Mouse (Mus musculus): ENCODE results near the gene Asic2. TPM values are rescaled to one million over a fixed set of nuclear protein-coding genes. Genes with fewer than 3 reads are reported as not detected.

Asic2 gene
- polyA plus RNA-seq, 1 experiment from 2014 or later: 8.7 TPM

DNA sequence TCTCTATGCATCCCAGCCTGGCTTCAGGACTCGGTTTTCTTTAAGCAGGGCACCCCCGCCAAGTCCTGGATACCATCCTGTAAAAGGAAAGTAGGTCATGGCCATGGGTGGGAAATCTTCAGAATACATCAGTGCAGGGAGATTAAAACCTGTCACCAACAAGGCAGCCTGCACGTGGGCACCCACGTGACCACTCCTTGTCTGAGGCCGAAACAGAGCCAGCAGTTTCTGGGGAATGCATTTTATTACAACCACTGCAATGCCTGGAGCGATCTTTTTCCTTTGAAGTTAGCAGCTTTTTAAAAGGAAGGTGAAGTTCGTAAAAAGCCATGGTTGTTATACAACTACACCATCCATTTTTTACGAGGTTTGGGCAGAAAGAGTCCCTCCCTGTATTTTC lies 873.7 kb downstream of the Asic2 start:
- H3K27me3 ChIP-seq (replicated peaks; ENCODE audit: control insufficient read depth, insufficient read depth, low read length): no peaks in the 10 kb centered on the region
- no peak overlapping the region for H3K9ac ChIP-seq (replicated peaks; ENCODE audit: low read depth, low read length)
- no peak overlapping the region for H3K27ac ChIP-seq (ENCODE audit: low read length)
- no peak for ATAC-seq
- H3K36me3 ChIP-seq (ENCODE audit: control insufficient read depth, insufficient read depth): no peaks in the 10 kb centered on the region
- H3K9me3 ChIP-seq (ENCODE audit: control insufficient read depth, low read length): no peaks in the 10 kb centered on the region
- no peak overlapping the region for H3K4me3 ChIP-seq (replicated peaks; ENCODE audit: low read length)
- H3K4me1 ChIP-seq (replicated peaks; ENCODE audit: control insufficient read depth, insufficient read depth, low read length): no peaks in the 10 kb centered on the region
- 84% methylated on average over 8 of the region's 8 CpGs for WGBS
- no peak overlapping the region for H3K4me2 ChIP-seq (ENCODE audit: low read length)

DNA sequence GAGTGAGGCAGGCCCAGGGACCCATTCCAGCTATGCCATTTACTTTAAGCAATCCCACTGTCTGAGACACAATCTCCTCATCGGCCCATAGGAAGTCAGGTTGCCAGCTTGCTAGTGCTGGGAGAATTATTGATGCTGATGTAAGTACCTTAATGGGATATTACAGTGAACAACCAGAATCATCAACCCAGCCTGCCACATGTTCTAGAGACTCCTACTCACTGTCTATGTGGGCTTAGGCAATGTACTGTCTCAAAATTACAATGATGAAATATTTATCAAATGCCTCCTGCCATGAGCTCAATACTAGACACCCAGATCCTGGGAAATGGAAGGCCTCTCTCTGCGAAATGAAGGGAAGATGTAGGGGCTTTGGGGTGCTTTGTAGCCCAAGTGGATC lies 876.1 kb downstream of the Asic2 start:
- ATAC-seq: no peak
- Histone ChIP-seq H3K36me3 (ENCODE audit: control insufficient read depth, insufficient read depth) (no peaks in the 10 kb centered on the region), H3K27me3 (replicated peaks; ENCODE audit: control insufficient read depth, insufficient read depth, low read length) (no peaks in the 10 kb centered on the region), H3K9me3 (ENCODE audit: control insufficient read depth, low read length) (no peaks in the 10 kb centered on the region), H3K4me1 (replicated peaks; ENCODE audit: control insufficient read depth, insufficient read depth, low read length) (no peaks in the 10 kb centered on the region), H3K9ac (replicated peaks; ENCODE audit: low read depth, low read length) (no peak overlapping the region), H3K27ac (ENCODE audit: low read length) (no peak overlapping the region), H3K4me3 (replicated peaks; ENCODE audit: low read length) (no peak overlapping the region), H3K4me2 (ENCODE audit: low read length) (no peak overlapping the region)
- WGBS: 79% methylated on average over 2 of the region's 2 CpGs

DNA sequence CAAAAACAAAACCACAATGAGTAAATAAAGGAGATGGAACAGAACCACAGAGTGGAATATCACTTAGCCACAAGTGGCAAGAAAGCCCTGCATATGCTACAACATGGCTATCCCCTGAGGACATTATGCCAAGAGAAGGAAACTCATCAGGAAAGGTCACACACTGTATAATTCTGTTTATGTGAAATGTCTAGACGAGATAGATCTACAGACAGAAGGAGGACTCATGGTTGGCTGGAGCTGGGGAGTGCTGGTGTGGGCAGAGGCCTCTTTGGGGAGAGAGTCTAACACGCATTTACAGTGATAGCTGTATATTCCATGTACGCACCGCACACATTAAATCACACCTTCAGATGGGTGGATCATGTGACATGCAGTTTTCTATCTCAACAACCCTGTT lies 884.4 kb downstream of the Asic2 start:
- Histone ChIP-seq H3K27me3 (replicated peaks; ENCODE audit: control insufficient read depth, insufficient read depth, low read length) (no peaks in the 10 kb centered on the region), H3K4me1 (replicated peaks; ENCODE audit: control insufficient read depth, insufficient read depth, low read length) (no peaks in the 10 kb centered on the region), H3K27ac (ENCODE audit: low read length) (no peak overlapping the region), H3K9me3 (ENCODE audit: control insufficient read depth, low read length) (no peaks in the 10 kb centered on the region), H3K36me3 (ENCODE audit: control insufficient read depth, insufficient read depth) (no peaks in the 10 kb centered on the region), H3K4me2 (ENCODE audit: low read length) (no peak overlapping the region), H3K9ac (replicated peaks; ENCODE audit: low read depth, low read length) (no peak overlapping the region), H3K4me3 (replicated peaks; ENCODE audit: low read length) (no peak overlapping the region)
- WGBS: 85% methylated on average over 4 of the region's 4 CpGs
- no peak for ATAC-seq

DNA sequence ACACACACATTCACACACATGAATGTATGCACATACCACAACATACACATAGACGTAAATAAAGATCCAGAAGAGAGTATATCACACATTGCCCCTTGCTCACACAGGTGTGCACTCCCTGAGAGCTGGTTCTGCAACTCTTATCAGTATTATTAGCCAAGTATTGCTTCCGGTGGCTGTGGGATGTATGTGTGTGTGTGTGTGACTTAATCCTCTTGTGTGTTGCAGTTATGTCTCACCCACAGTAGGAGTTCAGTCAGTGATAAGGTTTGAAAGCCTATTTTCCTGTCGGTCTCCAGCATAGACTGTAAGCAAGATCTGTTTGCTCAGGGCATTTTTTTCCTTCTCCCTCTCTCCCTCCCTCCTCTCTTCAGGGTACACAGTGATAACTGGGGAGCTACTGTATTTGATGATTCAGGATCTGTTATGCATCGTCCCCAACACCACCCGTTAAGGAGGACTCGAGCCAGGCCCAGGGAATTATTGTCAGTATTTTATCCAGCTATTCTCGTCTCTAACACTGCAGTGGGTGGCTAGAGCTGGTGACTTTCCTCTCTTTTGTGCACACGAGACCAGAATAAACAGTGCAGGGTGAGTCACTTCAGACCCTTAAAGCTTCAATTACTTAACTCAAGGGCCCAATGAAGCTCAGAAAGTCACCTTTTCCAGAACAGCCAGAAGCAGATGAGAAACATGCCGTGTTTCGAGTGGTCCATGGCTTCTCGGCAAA lies 888.0 kb downstream of the Asic2 start:
- Histone ChIP-seq H3K4me1 (replicated peaks; ENCODE audit: control insufficient read depth, insufficient read depth, low read length) (no peaks in the 10 kb centered on the region), H3K4me2 (ENCODE audit: low read length) (no peak overlapping the region), H3K36me3 (ENCODE audit: control insufficient read depth, insufficient read depth) (no peaks in the 10 kb centered on the region), H3K4me3 (replicated peaks; ENCODE audit: low read length) (no peak overlapping the region), H3K27me3 (replicated peaks; ENCODE audit: control insufficient read depth, insufficient read depth, low read length) (no peaks in the 10 kb centered on the region), H3K9me3 (ENCODE audit: control insufficient read depth, low read length) (no peaks in the 10 kb centered on the region), H3K9ac (replicated peaks; ENCODE audit: low read depth, low read length) (no peak overlapping the region), H3K27ac (ENCODE audit: low read length) (no peak overlapping the region)
- 68% methylated on average over 11 of the region's 11 CpGs for WGBS
- ATAC-seq: no peak

DNA sequence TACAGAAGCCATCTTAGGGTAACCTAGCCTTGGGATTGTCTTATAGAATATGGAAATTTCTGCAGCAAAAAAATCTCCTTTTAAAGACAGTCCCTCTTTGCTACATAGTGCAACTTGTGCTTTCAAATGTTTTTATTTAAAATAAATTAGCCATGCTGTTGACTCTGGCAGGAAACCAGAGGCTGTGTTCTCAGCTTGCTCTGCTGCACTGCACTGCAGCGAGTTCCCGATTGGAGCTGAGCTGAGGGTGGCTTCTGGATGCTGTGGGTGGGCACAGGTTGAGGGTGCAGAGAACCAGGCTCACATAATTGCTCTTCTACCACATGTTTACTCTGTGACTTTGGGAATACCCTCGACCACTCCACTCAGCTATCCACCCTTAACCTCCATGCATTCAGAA lies 889.0 kb downstream of the Asic2 start:
- no peak overlapping the region for H3K9ac ChIP-seq (replicated peaks; ENCODE audit: low read depth, low read length)
- H3K9me3 ChIP-seq (ENCODE audit: control insufficient read depth, low read length): no peaks in the 10 kb centered on the region
- no peaks in the 10 kb centered on the region for H3K36me3 ChIP-seq (ENCODE audit: control insufficient read depth, insufficient read depth)
- no peak overlapping the region for H3K4me2 ChIP-seq (ENCODE audit: low read length)
- 50% methylated on average over 3 of the region's 3 CpGs for WGBS
- ATAC-seq: no peak
- H3K4me1 ChIP-seq (replicated peaks; ENCODE audit: control insufficient read depth, insufficient read depth, low read length): no peaks in the 10 kb centered on the region
- H3K4me3 ChIP-seq (replicated peaks; ENCODE audit: low read length): no peak overlapping the region
- H3K27me3 ChIP-seq (replicated peaks; ENCODE audit: control insufficient read depth, insufficient read depth, low read length): no peaks in the 10 kb centered on the region
- no peak overlapping the region for H3K27ac ChIP-seq (ENCODE audit: low read length)

DNA sequence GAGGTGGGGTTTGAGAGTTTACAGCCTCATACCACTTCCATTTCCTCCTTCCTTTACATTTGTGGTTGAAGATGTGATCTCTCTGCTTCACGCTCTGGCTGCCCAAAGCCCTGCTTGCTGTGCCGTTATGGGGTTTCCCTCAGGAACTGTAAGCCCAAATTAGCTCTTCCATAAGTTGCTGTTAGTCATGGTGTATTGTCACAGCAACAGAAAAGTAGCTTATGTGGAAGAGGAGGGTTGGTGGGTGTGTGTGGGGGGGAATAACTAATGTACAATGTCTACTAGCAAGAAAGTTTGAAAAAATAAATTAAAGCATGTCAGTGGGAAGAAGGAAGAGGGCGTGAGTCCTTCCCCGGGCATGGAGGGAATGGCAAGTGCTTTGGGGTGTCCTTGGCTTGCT lies 896.4 kb downstream of the Asic2 start:
- H3K27me3 ChIP-seq (replicated peaks; ENCODE audit: control insufficient read depth, insufficient read depth, low read length): no peaks in the 10 kb centered on the region
- 88% methylated on average over 4 of the region's 4 CpGs for WGBS
- no peaks in the 10 kb centered on the region for H3K36me3 ChIP-seq (ENCODE audit: control insufficient read depth, insufficient read depth)
- H3K9me3 ChIP-seq (ENCODE audit: control insufficient read depth, low read length): no peaks in the 10 kb centered on the region
- H3K9ac ChIP-seq (replicated peaks; ENCODE audit: low read depth, low read length): no peak overlapping the region
- H3K4me2 ChIP-seq (ENCODE audit: low read length): no peak overlapping the region
- no peaks in the 10 kb centered on the region for H3K4me1 ChIP-seq (replicated peaks; ENCODE audit: control insufficient read depth, insufficient read depth, low read length)
- no peak overlapping the region for H3K4me3 ChIP-seq (replicated peaks; ENCODE audit: low read length)
- no peak for ATAC-seq
- no peak overlapping the region for H3K27ac ChIP-seq (ENCODE audit: low read length)

DNA sequence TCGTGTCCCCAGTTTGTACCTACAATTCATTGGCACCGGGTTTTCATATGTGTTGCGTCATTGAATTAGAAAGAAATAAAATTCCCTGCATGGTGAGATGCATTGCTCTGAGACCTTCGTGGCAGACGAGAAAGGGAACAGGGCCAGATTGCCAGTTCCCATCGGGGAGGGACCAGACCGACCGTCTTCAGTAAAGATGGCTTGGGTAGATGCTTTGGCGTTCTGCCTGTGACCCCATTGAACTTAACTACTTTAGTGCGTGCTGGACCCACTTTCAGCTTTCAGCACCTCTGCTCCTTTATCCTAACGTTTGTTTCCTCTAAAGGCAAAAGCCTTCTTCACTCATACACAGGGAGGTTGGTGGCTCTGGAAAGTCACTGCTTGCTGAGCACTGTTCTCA lies 902.9 kb downstream of the Asic2 start:
- no peak overlapping the region for H3K27ac ChIP-seq (ENCODE audit: low read length)
- H3K9ac ChIP-seq (replicated peaks; ENCODE audit: low read depth, low read length): no peak overlapping the region
- H3K27me3 ChIP-seq (replicated peaks; ENCODE audit: control insufficient read depth, insufficient read depth, low read length): no peaks in the 10 kb centered on the region
- WGBS: 89% methylated on average over 11 of the region's 11 CpGs
- no peak overlapping the region for H3K4me2 ChIP-seq (ENCODE audit: low read length)
- H3K4me3 ChIP-seq (replicated peaks; ENCODE audit: low read length): no peak overlapping the region
- H3K4me1 ChIP-seq (replicated peaks; ENCODE audit: control insufficient read depth, insufficient read depth, low read length): no peaks in the 10 kb centered on the region
- ATAC-seq: no peak
- H3K36me3 ChIP-seq (ENCODE audit: control insufficient read depth, insufficient read depth): no peaks in the 10 kb centered on the region
- H3K9me3 ChIP-seq (ENCODE audit: control insufficient read depth, low read length): no peaks in the 10 kb centered on the region

DNA sequence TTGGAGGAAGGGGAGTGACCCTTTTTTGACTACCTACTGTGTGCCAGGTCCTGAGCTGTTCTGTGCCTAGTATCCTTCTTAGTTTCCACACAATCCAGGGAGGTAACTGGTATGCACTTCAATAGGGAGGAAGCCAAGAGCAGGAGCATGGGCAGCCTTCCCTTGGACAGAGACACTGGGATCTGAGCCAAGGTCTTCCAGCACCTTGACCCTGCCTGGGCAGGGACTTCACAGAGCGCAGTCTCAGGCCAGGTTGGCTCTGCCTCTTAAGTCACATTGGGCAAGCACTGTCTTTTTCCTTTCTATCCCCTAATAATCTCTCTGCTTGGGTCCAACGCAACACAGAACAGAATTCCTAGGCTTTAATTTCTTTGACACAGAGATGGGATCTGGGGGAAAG lies 904.3 kb downstream of the Asic2 start:
- Histone ChIP-seq H3K27ac (ENCODE audit: low read length) (no peak overlapping the region), H3K36me3 (ENCODE audit: control insufficient read depth, insufficient read depth) (no peaks in the 10 kb centered on the region), H3K9me3 (ENCODE audit: control insufficient read depth, low read length) (no peaks in the 10 kb centered on the region), H3K4me1 (replicated peaks; ENCODE audit: control insufficient read depth, insufficient read depth, low read length) (no peaks in the 10 kb centered on the region), H3K9ac (replicated peaks; ENCODE audit: low read depth, low read length) (no peak overlapping the region), H3K4me3 (replicated peaks; ENCODE audit: low read length) (no peak overlapping the region), H3K27me3 (replicated peaks; ENCODE audit: control insufficient read depth, insufficient read depth, low read length) (no peaks in the 10 kb centered on the region), H3K4me2 (ENCODE audit: low read length) (no peak overlapping the region)
- ATAC-seq: no peak
- 87% methylated on average over 2 of the region's 2 CpGs for WGBS

DNA sequence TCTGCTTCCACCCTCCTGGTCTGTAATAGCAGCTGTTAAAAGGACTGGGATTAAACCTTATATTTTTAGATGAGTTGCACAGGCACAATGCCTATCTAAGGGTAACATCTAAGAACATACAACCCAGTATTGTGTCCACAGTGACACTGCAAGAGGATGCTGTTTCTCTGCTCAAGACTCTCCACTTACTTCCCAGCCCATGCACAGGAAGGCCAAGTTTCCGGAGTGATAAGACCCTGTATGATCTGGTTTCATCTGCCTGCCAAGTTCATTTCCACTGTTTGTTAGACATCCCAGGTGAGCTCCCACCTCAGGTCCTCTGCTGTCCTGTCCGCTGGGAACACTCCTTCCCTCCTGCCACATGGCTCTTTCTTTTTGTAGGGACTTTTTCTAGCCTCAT lies 908.2 kb downstream of the Asic2 start:
- Histone ChIP-seq H3K9ac (replicated peaks; ENCODE audit: low read depth, low read length) (no peak overlapping the region), H3K27ac (ENCODE audit: low read length) (no peak overlapping the region), H3K4me3 (replicated peaks; ENCODE audit: low read length) (no peak overlapping the region), H3K27me3 (replicated peaks; ENCODE audit: control insufficient read depth, insufficient read depth, low read length) (no peaks in the 10 kb centered on the region), H3K9me3 (ENCODE audit: control insufficient read depth, low read length) (no peaks in the 10 kb centered on the region), H3K4me1 (replicated peaks; ENCODE audit: control insufficient read depth, insufficient read depth, low read length) (no peaks in the 10 kb centered on the region), H3K4me2 (ENCODE audit: low read length) (no peak overlapping the region), H3K36me3 (ENCODE audit: control insufficient read depth, insufficient read depth) (no peaks in the 10 kb centered on the region)
- WGBS: 100% methylated on average over 2 of the region's 2 CpGs
- no peak for ATAC-seq

DNA sequence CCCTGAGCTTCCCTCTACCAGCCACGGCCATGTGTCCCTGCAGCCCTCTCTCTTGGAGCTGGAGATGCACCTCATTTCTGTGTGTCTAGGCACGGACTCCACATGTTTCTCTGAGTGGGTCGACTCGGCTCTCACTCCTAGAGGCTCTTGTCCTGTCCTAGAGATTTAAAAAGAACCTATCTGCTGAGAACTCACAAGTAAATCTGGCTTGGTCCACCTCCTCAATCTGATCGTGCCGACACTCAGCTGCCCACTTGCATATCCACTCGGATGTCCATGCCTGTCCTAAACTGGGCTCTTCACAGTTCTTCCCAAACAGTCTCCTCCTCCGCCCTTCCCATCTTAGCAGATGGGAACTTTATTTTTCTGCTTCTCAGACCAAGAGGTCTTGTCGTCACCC lies 908.7 kb downstream of the Asic2 start:
- H3K9ac ChIP-seq (replicated peaks; ENCODE audit: low read depth, low read length): no peak overlapping the region
- WGBS: 87% methylated on average over 9 of the region's 9 CpGs
- no peak for ATAC-seq
- H3K4me1 ChIP-seq (replicated peaks; ENCODE audit: control insufficient read depth, insufficient read depth, low read length): no peaks in the 10 kb centered on the region
- H3K4me2 ChIP-seq (ENCODE audit: low read length): no peak overlapping the region
- no peak overlapping the region for H3K4me3 ChIP-seq (replicated peaks; ENCODE audit: low read length)
- H3K36me3 ChIP-seq (ENCODE audit: control insufficient read depth, insufficient read depth): no peaks in the 10 kb centered on the region
- H3K27me3 ChIP-seq (replicated peaks; ENCODE audit: control insufficient read depth, insufficient read depth, low read length): no peaks in the 10 kb centered on the region
- H3K9me3 ChIP-seq (ENCODE audit: control insufficient read depth, low read length): no peaks in the 10 kb centered on the region
- no peak overlapping the region for H3K27ac ChIP-seq (ENCODE audit: low read length)
